Mouse (Mus musculus) thymus, adult 2 months (tissue): ENCODE results near the gene Podn.

Experiments used
- CTCF ChIP-seq: fragments of 200-500 bp; IDR thresholded peaks from 2 replicates; pipeline ENCODE4 v1.5.1; 2012; ENCODE audit warnings: mild to moderate bottlenecking, control low read depth, low read length, moderate library complexity, borderline replicate concordance; ENCODE audit not compliant: control insufficient read depth, poor library complexity, insufficient read depth; ENCODE audit errors: extremely low read depth
- POLR2A ChIP-seq: fragments of 200-500 bp; IDR thresholded peaks from 2 replicates; pipeline ENCODE4 v1.6.1; 2012; ENCODE audit warnings: mild to moderate bottlenecking, low read length, control low read depth, moderate library complexity; ENCODE audit not compliant: control insufficient read depth, poor library complexity, insufficient read depth; ENCODE audit errors: extremely low read depth

- no peak for TF ChIP-seq CTCF
- TF ChIP-seq POLR2A = no peak
These were observed 87.7 kb downstream of the Podn start for GRCm38 (mm10) chr4:108008541-108008940.
